Mouse (Mus musculus): ENCODE data around the gene Slc47a2.
A peak's percentile ranks its signal among the peaks of the same experiment; 100 is the strongest.

DNA sequence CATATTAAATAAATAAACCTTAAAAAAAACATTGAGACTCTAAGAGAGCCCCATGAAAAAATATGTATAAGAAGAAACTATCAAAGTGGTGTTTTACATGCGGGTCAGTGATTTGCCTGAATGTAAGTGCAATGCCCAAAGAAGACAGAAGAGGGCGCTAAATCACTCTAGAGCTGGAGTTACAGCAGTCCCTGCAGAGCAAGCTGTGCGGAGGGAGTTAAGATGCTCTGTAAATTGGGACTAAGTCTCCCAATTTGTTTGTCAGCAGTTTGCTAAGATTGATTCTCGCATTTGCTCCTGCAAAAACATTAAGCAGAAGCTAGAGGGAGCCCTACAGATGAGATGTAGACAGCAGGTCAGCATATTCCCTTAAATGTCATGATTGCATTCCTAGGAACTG, 37.3 kb downstream of the Slc47a2 start:
- TF ChIP-seq POLR2A (IDR thresholded peaks at IDR 0.05; ENCODE audit: borderline replicate concordance, control insufficient read depth, low read depth, low read length): no peak
- TF ChIP-seq CTCF (IDR thresholded peaks at IDR 0.05; ENCODE audit: control insufficient read depth, insufficient read depth, low read length): peak; percentile 37
